Mouse (Mus musculus) intestine, postnatal 0 days (tissue): ENCODE measurements at regions not wholly inside any gene's neighbourhood (a gene's known extent, or its start where the extent isn't known, plus 50 kb on each side); places are given as distances from the start of the nearest gene placed in this dataset.

Experiments
- ATAC-seq: fragments of 200-750 bp; cut with Nextera tagmentation; 2 replicates; pipeline ENCODE4 v1.8.0; 2017; ENCODE audit warnings: mild to moderate bottlenecking, moderate TSS enrichment, moderate library complexity
- H3K27ac ChIP-seq: fragments of 300-500 bp; sonication (generic); 2 replicates; pipeline ENCODE4 v1.5.1; 2014; ENCODE audit warnings: mild to moderate bottlenecking, low read depth, low read length, moderate library complexity
- H3K27me3 ChIP-seq: fragments of 300-500 bp; sonication (generic); replicated peaks from 2 replicates; pipeline ENCODE4 v1.6.1; 2014; ENCODE audit warnings: low read length, mixed read lengths; ENCODE audit not compliant: control insufficient read depth, insufficient read depth
- H3K36me3 ChIP-seq: fragments of 300-500 bp; sonication (generic); 2 replicates; pipeline ENCODE4 v1.6.1; 2014; ENCODE audit warnings: mild to moderate bottlenecking, moderate library complexity; ENCODE audit not compliant: control insufficient read depth, insufficient read depth
- H3K4me1 ChIP-seq: fragments of 300-500 bp; sonication (generic); replicated peaks from 2 replicates; pipeline ENCODE4 v1.6.1; 2014; ENCODE audit warnings: antibody characterized with exemption, low read length, mixed read lengths; ENCODE audit not compliant: control insufficient read depth, insufficient read depth
- H3K4me2 ChIP-seq: fragments of 300-500 bp; sonication (generic); replicated peaks from 2 replicates; pipeline ENCODE4 v1.6.1; 2014; ENCODE audit warnings: low read depth, mild to moderate bottlenecking, moderate library complexity
- H3K4me3 ChIP-seq: fragments of 300-500 bp; sonication (generic); 2 replicates; pipeline ENCODE4 v1.5.1; 2014; ENCODE audit warnings: low read depth, low read length
- H3K9ac ChIP-seq: fragments of 300-500 bp; sonication (generic); 2 replicates; pipeline ENCODE4 v1.6.1; 2014; ENCODE audit warnings: mild to moderate bottlenecking, low read depth, low read length
- H3K9me3 ChIP-seq: fragments of 300-500 bp; sonication (generic); 2 replicates; pipeline ENCODE4 v1.6.1; 2016; ENCODE audit warnings: mixed run types; ENCODE audit not compliant: control insufficient read depth
- CTCF ChIP-seq: sonication (generic); IDR thresholded peaks from 2 replicates; pipeline ENCODE4 v1.5.1; 2016; ENCODE audit warnings: low read depth, mild to moderate bottlenecking, control low read depth, antibody characterized with exemption, moderate library complexity
- WGBS: fragments of 180-500 bp; shearing (Covaris S2); extraction: QIAGEN DNeasy Blood & Tissue Kit; methylation state at CpG from one replicate; pipeline ENCODE4 v1.1.7; 2014; 5-methylcytosine and 5-hydroxymethylcytosine counted together

- ATAC-seq: no peak
- Histone ChIP-seq H3K9me3 (no peaks in the 10 kb centered on the region), H3K36me3 (no peaks in the 10 kb centered on the region), H3K4me3 (no peak overlapping the region), H3K4me1 (no peaks in the 10 kb centered on the region), H3K9ac (no peak overlapping the region), H3K4me2 (no peak overlapping the region), H3K27ac (no peak overlapping the region), H3K27me3 (no peaks in the 10 kb centered on the region)
- 46% methylated on average over 3 of the region's 3 CpGs for WGBS
- TF ChIP-seq CTCF: no peak
Observed at GRCm38 (mm10) chrX:99585703-99586102, 114.6 kb upstream of the Pja1 start.

- ATAC-seq: no peak
- H3K4me1 ChIP-seq: no peaks in the 10 kb centered on the region
- no peaks in the 10 kb centered on the region for H3K9me3 ChIP-seq
- H3K27me3 ChIP-seq: no peaks in the 10 kb centered on the region
- no peak overlapping the region for H3K9ac ChIP-seq
- no peak for TF ChIP-seq CTCF
- no peak overlapping the region for H3K27ac ChIP-seq
- no peaks in the 10 kb centered on the region for H3K36me3 ChIP-seq
- no peak overlapping the region for H3K4me2 ChIP-seq
- no peak overlapping the region for H3K4me3 ChIP-seq
- WGBS: 97% methylated on average over 9 of the region's 9 CpGs
Observed at GRCm38 (mm10) chrX:99582611-99583010, 111.5 kb upstream of the Pja1 start.

GRCm38 (mm10) chrX:99581632-99582466, 110.8 kb upstream of the Pja1 start:
- TF ChIP-seq CTCF: no peak
- no peak overlapping the region for H3K4me2 ChIP-seq
- no peaks in the 10 kb centered on the region for H3K9me3 ChIP-seq
- ATAC-seq: no peak
- no peak overlapping the region for H3K9ac ChIP-seq
- H3K4me1 ChIP-seq: no peaks in the 10 kb centered on the region
- no peak overlapping the region for H3K4me3 ChIP-seq
- 58% methylated on average over 10 of the region's 10 CpGs for WGBS
- no peak overlapping the region for H3K27ac ChIP-seq
- H3K36me3 ChIP-seq: no peaks in the 10 kb centered on the region
- no peaks in the 10 kb centered on the region for H3K27me3 ChIP-seq

GRCm38 (mm10) chrX:99579206-99579605, 108.1 kb upstream of the Pja1 start:
- Histone ChIP-seq H3K36me3 (no peaks in the 10 kb centered on the region), H3K4me1 (no peaks in the 10 kb centered on the region), H3K27ac (no peak overlapping the region), H3K27me3 (no peaks in the 10 kb centered on the region), H3K4me2 (no peak overlapping the region), H3K4me3 (no peak overlapping the region), H3K9me3 (no peaks in the 10 kb centered on the region), H3K9ac (no peak overlapping the region)
- TF ChIP-seq CTCF: no peak
- 67% methylated on average over 4 of the region's 4 CpGs for WGBS
- ATAC-seq: no peak

GRCm38 (mm10) chrX:99578796-99579195, 107.7 kb upstream of the Pja1 start:
- Histone ChIP-seq H3K4me3 (no peak overlapping the region), H3K4me2 (no peak overlapping the region), H3K36me3 (no peaks in the 10 kb centered on the region), H3K9me3 (no peaks in the 10 kb centered on the region), H3K9ac (no peak overlapping the region), H3K4me1 (no peaks in the 10 kb centered on the region), H3K27ac (no peak overlapping the region), H3K27me3 (0 out of 2 replicates have a peak, but pooled peaks cover 1% of the 10 kb centered on the region)
- 65% methylated on average over 2 of the region's 2 CpGs for whole genome bisulfite sequencing
- ATAC-seq: no peak
- TF ChIP-seq CTCF: no peak

- H3K4me2 ChIP-seq: no peak overlapping the region; the same call in 1 of the 2 replicates
- WGBS: 57% methylated on average over 5 of the region's 5 CpGs
- H3K4me1 ChIP-seq: no peaks in the 10 kb centered on the region
- no peaks in the 10 kb centered on the region for H3K36me3 ChIP-seq
- H3K27ac ChIP-seq: no peak overlapping the region
- no peak for TF ChIP-seq CTCF
- H3K9me3 ChIP-seq: no peaks in the 10 kb centered on the region
- H3K4me3 ChIP-seq: no peak overlapping the region
- 0 out of 2 replicates have a peak, but pooled peaks have one; percentile 13 for ATAC-seq
- H3K27me3 ChIP-seq: 0 out of 2 replicates have a peak, but pooled peaks cover 4% of the 10 kb centered on the region
- no peak overlapping the region for H3K9ac ChIP-seq
Observed at GRCm38 (mm10) chrX:99575105-99575504, 104.0 kb upstream of the Pja1 start.
